Mouse (Mus musculus) c-Kit-positive CD71-negative TER-119-negative erythroid progenitor cells, embryonic 14.5 days (primary cell): Measurements from ENCODE around the gene Bcr.

Source experiments
- DNase-seq: peaks from one replicate; pipeline ENCODE4 v3.0.0-alpha.2; 2013; ENCODE audit warnings: low read depth

The Bcr gene

GRCm38 (mm10) chr10:75058336-75058735 lies 2.1 kb upstream of the Bcr start:
- no peak for DNase-seq

- DNase-seq = no peak
Measured at GRCm38 (mm10) chr10:75058761-75059395, 1.5 kb upstream of the Bcr start.

- DNase-seq = peak; percentile 73
Measured at GRCm38 (mm10) chr10:75059396-75059795, 996 bp upstream of the Bcr start.

- no peak for DNase-seq
Measured at GRCm38 (mm10) chr10:75060843-75061235, 447 bp downstream of the Bcr start.

GRCm38 (mm10) chr10:75061341-75062188 lies 1.2 kb downstream of the Bcr start:
- DNase-seq = no peak

- DNase-seq = no peak
Measured at GRCm38 (mm10) chr10:75062189-75062561, 1.8 kb downstream of the Bcr start.

- no peak for DNase-seq
Measured at GRCm38 (mm10) chr10:75062621-75063020, 2.2 kb downstream of the Bcr start.

- DNase-seq = no peak
Measured at GRCm38 (mm10) chr10:75063301-75063965, 3.0 kb downstream of the Bcr start.

GRCm38 (mm10) chr10:75065691-75066090 lies 5.3 kb downstream of the Bcr start:
- DNase-seq = no peak

- DNase-seq = no peak
Measured at GRCm38 (mm10) chr10:75067446-75067845, 7.1 kb downstream of the Bcr start.

- no peak for DNase-seq
Measured at GRCm38 (mm10) chr10:75068086-75068485, 7.7 kb downstream of the Bcr start.

GRCm38 (mm10) chr10:75068624-75069328 lies 8.4 kb downstream of the Bcr start:
- DNase-seq = no peak

- DNase-seq = no peak
Measured at GRCm38 (mm10) chr10:75070281-75070976, 10.0 kb downstream of the Bcr start.

- DNase-seq = no peak
Measured at GRCm38 (mm10) chr10:75075665-75076064, 15.3 kb downstream of the Bcr start.

- no peak for DNase-seq
Measured at GRCm38 (mm10) chr10:75078174-75079128, 18.1 kb downstream of the Bcr start.

- no peak for DNase-seq
Measured at GRCm38 (mm10) chr10:75085330-75085729, 24.9 kb downstream of the Bcr start.

GRCm38 (mm10) chr10:75088471-75088870 lies 28.1 kb downstream of the Bcr start:
- DNase-seq = no peak

- no peak for DNase-seq
Measured at GRCm38 (mm10) chr10:75091478-75092152, 31.2 kb downstream of the Bcr start.

GRCm38 (mm10) chr10:75093252-75093987 lies 33.0 kb downstream of the Bcr start:
- no peak for DNase-seq
